Mouse (Mus musculus): ENCODE results near the gene Plpp2.

Plpp2 gene

DNA sequence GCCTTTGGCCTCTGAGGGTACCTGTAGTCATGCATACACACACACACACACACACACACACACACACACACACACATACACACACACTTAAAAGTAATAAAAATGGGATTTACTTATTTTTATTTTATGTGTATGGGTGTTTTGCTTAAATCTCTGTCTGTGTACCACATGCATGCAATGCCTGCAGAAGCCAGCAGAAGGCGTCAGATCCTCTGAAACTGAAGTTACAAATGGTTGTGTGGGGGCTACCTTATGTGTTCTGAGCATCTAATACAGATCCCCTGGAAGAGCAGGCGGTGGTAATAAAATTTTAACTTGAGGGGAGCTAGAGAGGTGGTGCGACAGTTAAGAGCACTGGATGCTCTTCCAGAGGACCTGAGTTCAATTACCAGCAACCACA, 5.5 kb downstream of the Plpp2 start:
- no peak for DNase-seq (ENCODE audit: low read depth, low spot score)

DNA sequence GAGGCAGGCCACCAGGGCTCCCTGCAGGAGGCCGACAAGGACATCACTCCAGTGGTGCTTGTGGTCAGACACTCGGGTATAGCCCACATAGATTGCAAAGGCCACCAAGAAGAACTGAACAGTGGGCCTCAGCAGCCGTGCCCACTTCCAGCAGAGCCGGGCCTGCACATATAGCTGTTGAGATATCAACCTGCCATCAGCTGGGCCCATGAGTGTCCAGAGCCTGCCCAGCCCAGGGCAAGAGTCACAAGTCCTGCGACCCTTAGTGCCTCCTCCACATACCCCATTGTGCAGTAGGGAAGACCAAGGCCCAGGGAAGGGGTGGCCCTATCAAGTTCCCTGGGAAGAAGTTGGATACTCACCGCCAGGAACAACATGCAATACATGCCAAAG, 6.1 kb downstream of the Plpp2 start:
- DNase-seq (ENCODE audit: low read depth, low spot score), result no peak

DNA sequence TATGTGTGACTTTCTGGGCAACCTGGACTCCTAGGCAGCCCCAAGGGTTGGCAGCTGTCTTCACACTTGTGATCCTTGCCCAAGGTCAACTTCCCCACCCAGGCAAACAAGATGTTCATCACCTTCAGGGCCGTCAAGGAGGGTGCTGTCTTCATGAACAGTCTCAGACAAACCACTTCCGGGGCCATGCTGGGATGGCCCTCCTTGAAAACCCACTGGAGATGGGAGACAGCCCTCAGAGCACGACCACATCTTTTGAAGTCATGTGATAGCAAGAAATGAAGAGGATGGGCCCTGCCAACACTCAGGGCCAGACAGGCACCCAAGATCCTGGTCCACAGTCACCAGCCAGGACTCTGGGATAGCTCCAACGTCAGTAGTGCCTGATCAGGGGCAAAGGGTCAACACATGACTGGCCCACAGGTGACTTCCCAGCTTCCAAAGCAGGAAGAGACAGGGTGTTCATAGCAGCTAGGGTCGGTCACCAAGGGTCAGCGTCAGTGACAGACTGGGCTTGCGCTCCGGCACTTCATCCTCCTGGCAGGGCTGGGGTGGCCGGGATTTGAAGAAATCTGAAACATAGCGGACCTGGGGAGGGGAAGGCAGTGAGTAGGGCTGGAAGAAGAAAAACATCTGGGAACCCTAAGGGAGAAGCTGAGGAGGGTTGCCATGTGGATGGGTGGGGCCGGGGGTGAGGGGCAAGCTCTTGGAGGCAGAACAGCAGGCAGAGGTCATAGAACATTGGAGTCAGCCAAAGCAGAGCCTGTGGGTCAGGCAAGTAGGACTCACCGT, 6.7 kb downstream of the Plpp2 start:
- DNase-seq (ENCODE audit: low read depth, low spot score), result no peak

DNA sequence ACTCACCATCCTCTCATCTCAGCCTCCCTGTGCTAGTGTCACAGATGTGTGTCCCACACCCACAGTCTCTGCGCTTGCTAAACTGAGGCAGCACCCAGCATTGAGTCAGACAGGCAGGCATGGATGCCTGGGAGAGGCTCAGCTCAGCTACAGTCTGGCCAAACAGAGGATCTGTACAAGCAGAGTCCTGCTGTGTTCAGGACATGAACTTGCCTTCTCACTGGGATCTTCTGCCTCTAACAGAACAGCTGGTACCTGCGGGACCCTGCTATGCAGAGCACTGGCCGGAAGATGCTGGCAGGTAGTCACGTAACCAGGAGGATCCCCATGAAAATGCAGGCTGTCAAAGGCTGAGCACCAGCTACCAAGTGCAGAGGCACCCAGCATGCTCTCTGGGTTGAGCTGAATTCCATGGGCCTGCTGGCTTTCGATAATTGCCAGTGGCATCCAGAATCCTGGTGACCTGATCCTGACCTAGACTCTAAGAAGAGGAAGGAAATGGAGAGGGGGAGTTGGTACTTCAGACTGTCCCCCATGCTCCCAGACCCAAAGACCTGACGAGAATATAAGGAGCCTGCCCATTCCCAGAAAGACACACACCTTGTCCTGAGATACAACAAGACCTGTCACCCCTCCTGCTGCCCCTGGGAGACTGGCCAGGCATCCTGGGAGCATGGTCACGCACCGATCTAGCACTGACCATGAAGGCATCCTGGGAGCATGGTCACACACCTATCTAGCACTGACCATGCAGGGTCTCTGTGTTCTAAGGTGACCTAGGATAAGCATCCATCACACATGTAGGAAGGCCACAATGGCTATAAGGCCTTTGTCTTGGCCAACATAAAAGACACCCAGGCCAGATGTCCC, 7.9 kb downstream of the Plpp2 start:
- DNase-seq (ENCODE audit: low read depth, low spot score), result no peak

DNA sequence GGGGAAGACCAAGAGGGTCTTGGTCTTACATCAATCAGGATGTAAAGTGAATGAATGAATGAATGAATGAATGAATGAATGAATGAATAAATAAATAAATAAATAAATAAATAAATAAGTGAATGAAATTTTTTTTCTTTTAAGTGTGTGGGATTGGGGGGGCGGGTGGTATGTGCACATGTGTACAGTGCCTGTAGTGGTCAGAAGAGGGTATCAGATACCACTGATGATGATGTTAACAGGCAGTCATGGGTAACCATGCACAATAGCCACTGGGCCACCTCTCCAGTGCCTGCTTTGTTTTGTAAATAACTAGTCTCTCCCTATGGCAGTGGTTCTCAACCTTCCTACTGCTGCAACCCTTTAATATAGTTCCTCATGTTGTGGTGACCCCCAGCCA, 9.2 kb downstream of the Plpp2 start:
- DNase-seq (ENCODE audit: low read depth, low spot score), result no peak

DNA sequence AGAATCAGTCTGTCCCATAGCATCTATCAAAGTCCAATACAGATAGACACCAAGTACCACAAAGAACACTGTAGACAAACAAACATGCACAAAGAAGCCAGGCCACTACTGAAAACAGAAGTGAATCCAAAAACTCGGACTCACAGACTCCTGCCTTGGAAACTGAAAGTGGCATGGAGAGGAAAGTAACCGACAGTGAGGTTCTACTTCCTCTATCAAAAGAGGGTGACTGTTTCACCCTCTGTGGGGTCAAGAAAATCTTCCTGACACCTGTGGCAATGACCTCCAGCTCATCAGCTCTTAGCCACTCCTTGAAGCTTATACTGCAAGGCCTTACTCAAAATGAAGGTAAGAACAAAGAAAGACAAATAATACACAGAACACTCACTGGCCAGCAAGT, 26.9 kb downstream of the Plpp2 start:
- DNase-seq (ENCODE audit: low read depth, low spot score), result no peak

DNA sequence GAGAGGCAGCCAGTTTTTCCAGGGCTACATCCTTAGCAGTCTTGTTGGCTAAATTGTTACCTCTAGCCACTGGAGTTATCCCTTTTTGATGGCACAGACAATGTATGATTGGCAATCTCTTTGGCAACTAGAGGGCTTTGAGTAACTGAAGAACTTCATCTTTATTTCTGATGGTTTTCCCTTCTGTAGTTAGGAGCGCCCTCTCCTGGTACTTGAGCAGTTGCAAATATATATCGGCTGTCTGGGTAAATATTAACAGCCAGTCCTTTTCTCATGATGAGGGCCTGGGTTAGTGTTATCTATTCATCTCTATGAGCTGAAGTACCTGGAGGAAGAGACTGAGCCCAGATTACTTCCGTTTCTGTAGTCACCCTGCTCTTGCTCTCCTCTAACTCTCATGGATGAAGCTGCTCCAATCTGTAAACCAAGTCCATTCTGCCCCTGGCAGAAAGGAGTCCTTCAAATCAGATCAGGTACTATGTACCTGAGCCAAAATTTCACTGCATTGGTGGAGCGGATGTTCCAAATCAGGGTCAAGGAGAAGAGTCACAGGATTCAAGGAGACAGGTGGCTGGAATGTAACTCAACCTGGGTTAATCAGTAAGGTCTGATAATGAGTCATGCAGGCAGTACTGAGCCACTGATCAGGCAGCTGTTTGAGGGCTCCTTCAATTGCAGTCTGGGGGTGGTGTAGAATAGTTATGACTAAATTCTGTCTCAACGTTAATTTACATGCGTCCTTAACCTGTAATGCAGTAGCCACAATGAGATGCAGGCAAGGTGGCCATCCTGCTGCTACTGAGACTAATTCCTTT, 30.6 kb downstream of the Plpp2 start:
- DNase-seq (ENCODE audit: low read depth, low spot score), result no peak

DNA sequence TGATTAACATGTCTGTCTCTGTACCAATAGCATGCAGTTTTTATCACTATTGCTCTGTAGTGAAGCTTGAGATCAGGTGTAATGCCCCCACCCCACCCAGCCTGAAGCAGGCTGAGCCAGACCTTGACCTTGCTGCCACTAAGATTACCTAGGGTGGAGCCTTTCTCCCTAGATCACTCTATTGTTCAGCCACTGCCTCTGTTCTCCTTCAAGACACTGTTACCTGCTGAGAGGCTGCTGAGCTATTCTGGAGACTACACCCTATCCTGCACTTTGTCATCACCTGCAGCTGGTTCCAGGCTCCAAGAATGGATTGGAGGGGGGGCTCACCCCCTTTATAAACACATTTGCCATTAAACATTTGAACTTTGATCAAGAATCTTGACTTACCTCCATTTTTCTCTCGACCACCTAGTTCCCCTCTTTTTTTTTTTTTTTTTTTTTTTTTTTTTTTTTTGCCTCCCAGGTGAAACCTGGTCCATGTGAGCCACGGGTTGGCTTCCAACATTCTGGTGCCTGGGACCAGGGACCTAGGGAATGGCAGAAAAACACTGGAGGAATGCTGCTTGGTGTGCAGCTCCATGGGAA, 36.8 kb downstream of the Plpp2 start:
- DNase-seq (ENCODE audit: low read depth, low spot score), result no peak

DNA sequence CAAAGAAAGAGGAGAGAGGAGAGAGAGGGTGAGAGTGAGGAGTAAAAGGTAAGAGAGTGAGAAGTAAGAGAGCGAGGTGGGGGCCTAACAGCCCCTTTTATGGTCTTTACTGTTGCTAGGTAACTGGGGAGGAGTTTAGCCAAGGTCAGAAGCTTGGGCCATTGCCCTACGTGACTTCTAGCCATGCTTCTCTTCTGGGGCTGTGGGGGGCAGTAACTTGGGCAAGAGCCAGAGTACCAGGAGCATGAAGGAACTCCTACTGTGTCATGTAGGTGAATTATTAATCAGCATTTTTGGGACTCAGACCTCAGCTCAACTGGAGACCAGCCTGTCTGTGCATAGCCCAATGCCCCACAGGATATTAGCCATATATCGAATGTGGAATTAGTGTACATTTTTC, 37.7 kb downstream of the Plpp2 start:
- DNase-seq (ENCODE audit: low read depth, low spot score), result no peak

Measured in skeletal muscle tissue, adult 2 months (tissue).